Mouse (Mus musculus): ENCODE measurements around the gene Tmem100. TPM values are rescaled to one million over a fixed set of nuclear protein-coding genes. Genes with fewer than 3 reads are reported as not detected.

Tmem100 gene
- 0.57 and 0.69 TPM in 2 replicates for polyA plus RNA-seq (2012; rRNA removed)

- peaks cover 7% of the 10 kb centered on the region for H3K4me1 ChIP-seq (ENCODE audit: control insufficient read depth, insufficient read depth, low read length)
- H3K27me3 ChIP-seq (ENCODE audit: control insufficient read depth, insufficient read depth, low read length): no peaks in the 10 kb centered on the region
Observed at GRCm38 (mm10) chr11:90029841-90030398, at the start of gene Tmem100. TSS of gene Tmem100 (plus strand) at chr11:90030348.

GRCm38 (mm10) chr11:89982918-89983317 lies 47.2 kb upstream of the Tmem100 start:
- no peak overlapping the region for H3K27ac ChIP-seq (ENCODE audit: control insufficient read depth, insufficient read depth, low read depth, low read length)
- no peaks in the 10 kb centered on the region for H3K36me3 ChIP-seq (ENCODE audit: control insufficient read depth, insufficient read depth, low read length)
- H3K4me3 ChIP-seq (ENCODE audit: control insufficient read depth, low read depth, low read length): no peak overlapping the region
- H3K27me3 ChIP-seq (ENCODE audit: control insufficient read depth, insufficient read depth, low read length): no peaks in the 10 kb centered on the region
- no peaks in the 10 kb centered on the region for H3K4me1 ChIP-seq (ENCODE audit: control insufficient read depth, insufficient read depth, low read length)
- TF ChIP-seq CTCF (IDR thresholded peaks at IDR 0.05; ENCODE audit: control insufficient read depth, insufficient read depth, insufficient replicate concordance, low read depth, low read length): no peak
- no peak for TF ChIP-seq POLR2A (IDR thresholded peaks at IDR 0.05; ENCODE audit: control insufficient read depth, low read depth, low read length)

More at GRCm38 (mm10) chr11:90029841-90030398, at the start of gene Tmem100:
- peak within 1 kb of the TSS; percentile 52 for H3K4me3 ChIP-seq (ENCODE audit: control insufficient read depth, low read depth, low read length)
- TF ChIP-seq POLR2A (IDR thresholded peaks at IDR 0.05; ENCODE audit: control insufficient read depth, low read depth, low read length): no peak
- no peak for TF ChIP-seq CTCF (IDR thresholded peaks at IDR 0.05; ENCODE audit: control insufficient read depth, insufficient read depth, insufficient replicate concordance, low read depth, low read length)
- H3K36me3 ChIP-seq (ENCODE audit: control insufficient read depth, insufficient read depth, low read length): no peaks in the 10 kb centered on the region
- H3K27ac ChIP-seq (ENCODE audit: control insufficient read depth, insufficient read depth, low read depth, low read length): no peak within 1 kb of the TSS

DNA sequence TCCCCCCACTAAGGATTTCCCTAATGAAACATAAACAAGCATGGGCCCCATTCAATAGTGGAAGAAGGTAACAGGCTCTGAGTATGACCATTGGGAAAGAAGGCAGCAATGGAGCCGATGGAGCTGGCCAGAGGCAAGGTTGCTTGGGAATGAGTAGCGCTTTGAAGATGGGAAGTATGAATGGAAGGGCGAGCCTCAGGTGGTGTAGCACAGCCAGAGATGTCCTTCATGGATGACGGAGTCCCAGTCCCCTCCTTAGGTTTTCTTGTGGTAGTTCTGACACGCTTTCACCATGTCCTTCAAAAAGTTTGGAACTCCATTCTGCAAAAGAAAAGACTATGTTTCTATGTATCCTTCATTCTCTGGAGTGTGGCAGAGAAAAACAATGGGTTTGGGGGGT lies 45.7 kb upstream of the Tmem100 start:
- Histone ChIP-seq H3K4me1 (ENCODE audit: control insufficient read depth, insufficient read depth, low read length) (no peaks in the 10 kb centered on the region), H3K27me3 (ENCODE audit: control insufficient read depth, insufficient read depth, low read length) (no peaks in the 10 kb centered on the region), H3K27ac (ENCODE audit: control insufficient read depth, insufficient read depth, low read depth, low read length) (no peak overlapping the region), H3K36me3 (ENCODE audit: control insufficient read depth, insufficient read depth, low read length) (no peaks in the 10 kb centered on the region), H3K4me3 (ENCODE audit: control insufficient read depth, low read depth, low read length) (no peak overlapping the region)
- TF ChIP-seq CTCF (IDR thresholded peaks at IDR 0.05; ENCODE audit: control insufficient read depth, insufficient read depth, insufficient replicate concordance, low read depth, low read length) (no peak), POLR2A (IDR thresholded peaks at IDR 0.05; ENCODE audit: control insufficient read depth, low read depth, low read length) (no peak)

GRCm38 (mm10) chr11:89985200-89986187 lies 44.7 kb upstream of the Tmem100 start:
- no peak overlapping the region for H3K27ac ChIP-seq (ENCODE audit: control insufficient read depth, insufficient read depth, low read depth, low read length)
- no peaks in the 10 kb centered on the region for H3K27me3 ChIP-seq (ENCODE audit: control insufficient read depth, insufficient read depth, low read length)
- no peaks in the 10 kb centered on the region for H3K36me3 ChIP-seq (ENCODE audit: control insufficient read depth, insufficient read depth, low read length)
- TF ChIP-seq CTCF (IDR thresholded peaks at IDR 0.05; ENCODE audit: control insufficient read depth, insufficient read depth, insufficient replicate concordance, low read depth, low read length) (no peak), POLR2A (IDR thresholded peaks at IDR 0.05; ENCODE audit: control insufficient read depth, low read depth, low read length) (no peak)
- H3K4me1 ChIP-seq (ENCODE audit: control insufficient read depth, insufficient read depth, low read length): no peaks in the 10 kb centered on the region
- H3K4me3 ChIP-seq (ENCODE audit: control insufficient read depth, low read depth, low read length): no peak overlapping the region

GRCm38 (mm10) chr11:89986516-89986915 lies 43.6 kb upstream of the Tmem100 start:
- Histone ChIP-seq H3K36me3 (ENCODE audit: control insufficient read depth, insufficient read depth, low read length) (no peaks in the 10 kb centered on the region), H3K27ac (ENCODE audit: control insufficient read depth, insufficient read depth, low read depth, low read length) (no peak overlapping the region), H3K27me3 (ENCODE audit: control insufficient read depth, insufficient read depth, low read length) (no peaks in the 10 kb centered on the region), H3K4me3 (ENCODE audit: control insufficient read depth, low read depth, low read length) (no peak overlapping the region), H3K4me1 (ENCODE audit: control insufficient read depth, insufficient read depth, low read length) (no peaks in the 10 kb centered on the region)
- TF ChIP-seq CTCF (IDR thresholded peaks at IDR 0.05; ENCODE audit: control insufficient read depth, insufficient read depth, insufficient replicate concordance, low read depth, low read length) (no peak), POLR2A (IDR thresholded peaks at IDR 0.05; ENCODE audit: control insufficient read depth, low read depth, low read length) (no peak)

GRCm38 (mm10) chr11:89988936-89989589 lies 41.1 kb upstream of the Tmem100 start:
- no peak for TF ChIP-seq POLR2A (IDR thresholded peaks at IDR 0.05; ENCODE audit: control insufficient read depth, low read depth, low read length)
- TF ChIP-seq CTCF (IDR thresholded peaks at IDR 0.05; ENCODE audit: control insufficient read depth, insufficient read depth, insufficient replicate concordance, low read depth, low read length): peak; percentile 59; the same call in 1 of the 2 replicates
- H3K4me1 ChIP-seq (ENCODE audit: control insufficient read depth, insufficient read depth, low read length): no peaks in the 10 kb centered on the region
- H3K4me3 ChIP-seq (ENCODE audit: control insufficient read depth, low read depth, low read length): no peak overlapping the region
- H3K36me3 ChIP-seq (ENCODE audit: control insufficient read depth, insufficient read depth, low read length): no peaks in the 10 kb centered on the region
- H3K27me3 ChIP-seq (ENCODE audit: control insufficient read depth, insufficient read depth, low read length): no peaks in the 10 kb centered on the region
- no peak overlapping the region for H3K27ac ChIP-seq (ENCODE audit: control insufficient read depth, insufficient read depth, low read depth, low read length)

- TF ChIP-seq POLR2A (IDR thresholded peaks at IDR 0.05; ENCODE audit: control insufficient read depth, low read depth, low read length) (no peak), CTCF (IDR thresholded peaks at IDR 0.05; ENCODE audit: control insufficient read depth, insufficient read depth, insufficient replicate concordance, low read depth, low read length) (no peak)
- Histone ChIP-seq H3K36me3 (ENCODE audit: control insufficient read depth, insufficient read depth, low read length) (no peaks in the 10 kb centered on the region), H3K27me3 (ENCODE audit: control insufficient read depth, insufficient read depth, low read length) (no peaks in the 10 kb centered on the region), H3K4me1 (ENCODE audit: control insufficient read depth, insufficient read depth, low read length) (no peaks in the 10 kb centered on the region), H3K4me3 (ENCODE audit: control insufficient read depth, low read depth, low read length) (no peak overlapping the region), H3K27ac (ENCODE audit: control insufficient read depth, insufficient read depth, low read depth, low read length) (no peak overlapping the region)
Observed at GRCm38 (mm10) chr11:89991661-89992060, 38.5 kb upstream of the Tmem100 start.
